Mouse (Mus musculus) lung, adult 2 months (tissue): ENCODE measurements around the gene Amer2. TPM values are rescaled to one million over a fixed set of nuclear protein-coding genes. Genes with fewer than 3 reads are reported as not detected.

Experiments
- DNase-seq: peaks from one replicate; pipeline ENCODE4 v3.0.0; 2022
- H3K4me1 ChIP-seq: fragments of 200-500 bp; 2 replicates; pipeline ENCODE4 v1.6.1; 2011; ENCODE audit warnings: low read length; ENCODE audit not compliant: control insufficient read depth, insufficient read depth
- H3K4me3 ChIP-seq: fragments of 200-500 bp; replicated peaks from 2 replicates; pipeline ENCODE3; 2011; ENCODE audit warnings: low read depth, mild to moderate bottlenecking, control low read depth, low read length; ENCODE audit errors: extremely low read depth
- CTCF ChIP-seq: fragments of 200-500 bp; IDR thresholded peaks from 2 replicates; pipeline ENCODE4 v1.5.1; 2011; ENCODE audit warnings: mild to moderate bottlenecking, low read length, control low read depth; ENCODE audit not compliant: insufficient read depth
- POLR2A ChIP-seq: fragments of 200-500 bp; IDR thresholded peaks from 2 replicates; pipeline ENCODE4 v1.6.1; 2011; ENCODE audit warnings: low read depth, mild to moderate bottlenecking, control low read depth, low read length, borderline replicate concordance; ENCODE audit errors: extremely low read depth
- WGBS: fragments of 180-500 bp; shearing (Covaris S2); methylation state at CpG from one replicate; pipeline ENCODE4 v1.1.7; 2018; 5-methylcytosine and 5-hydroxymethylcytosine counted together
- polyA plus RNA-seq: library from polyadenylated mRNA; depleted of rRNA; stranded (reverse); fragments of >200 nt; gene quantifications from 2 replicates; pipeline ENCODE4 v1.2.3, GENCODE M21; 2012

Amer2 gene
- polyA plus RNA-seq, 1 experiment = 0.26 TPM

DNA sequence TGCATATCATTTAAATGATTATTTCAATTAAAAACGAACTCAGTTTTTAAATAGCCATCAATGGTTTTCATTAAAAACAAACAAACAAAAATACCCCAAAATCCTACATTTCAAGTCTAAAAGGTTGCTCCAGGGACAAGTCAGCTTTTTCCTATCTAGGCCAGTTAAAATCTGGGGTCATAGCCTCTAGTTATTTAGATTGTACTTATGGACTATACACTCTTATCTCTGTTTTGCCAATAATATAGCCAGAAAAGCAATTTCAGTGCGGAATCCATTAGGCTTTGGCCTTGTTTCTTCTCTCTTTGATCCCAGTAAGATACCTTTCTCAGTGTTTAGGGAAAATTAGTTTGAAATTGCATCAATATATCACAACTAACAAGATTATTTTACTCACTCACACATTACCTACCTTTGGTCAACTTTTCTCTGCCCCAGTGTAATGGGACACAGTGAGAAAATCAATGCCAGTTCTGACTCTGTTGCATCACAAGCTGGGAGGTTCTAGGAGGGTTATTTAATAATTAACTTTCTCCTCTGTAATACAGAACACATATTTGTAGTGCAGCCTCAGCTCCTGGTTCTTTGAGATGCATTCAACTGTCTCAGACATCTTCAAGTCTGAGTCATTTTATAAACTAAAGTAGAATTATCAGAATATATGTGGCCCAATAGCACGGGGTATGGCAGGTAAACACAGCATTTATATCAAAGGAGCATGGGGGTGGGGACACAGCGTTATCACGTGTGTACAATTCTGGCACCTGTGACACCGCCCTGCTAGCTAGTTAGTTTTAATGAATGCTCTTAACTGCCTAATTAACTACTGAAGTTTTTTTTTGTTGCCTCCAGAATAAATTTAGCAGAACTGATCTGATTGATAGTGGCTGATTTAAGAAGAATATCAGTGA, 13.8 kb downstream of the Amer2 start:
- Histone ChIP-seq H3K4me1 (no peaks in the 10 kb centered on the region), H3K4me3 (no peak overlapping the region)
- no peak for DNase-seq
- WGBS = 70% methylated on average over 6 of the region's 6 CpGs
- TF ChIP-seq POLR2A (no peak), CTCF (no peak)

DNA sequence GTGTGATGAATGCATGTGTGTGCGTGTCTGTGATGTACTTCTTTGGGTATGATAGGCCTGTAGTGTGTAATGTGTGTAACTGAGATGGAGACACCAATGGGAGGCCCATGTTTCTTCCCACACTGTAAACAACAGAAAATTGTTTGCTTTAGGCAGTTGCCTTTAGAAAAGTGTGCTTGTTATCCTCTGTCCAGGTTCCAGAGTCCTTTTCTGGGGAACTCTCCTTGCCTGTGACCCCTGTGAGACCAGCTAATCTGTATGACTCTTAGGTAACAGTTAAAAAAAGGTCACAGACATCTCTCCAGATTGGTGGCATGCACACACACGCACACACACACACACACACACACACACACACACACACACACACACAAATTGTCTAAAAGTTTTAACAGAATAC, 15.3 kb downstream of the Amer2 start:
- no peaks in the 10 kb centered on the region for H3K4me1 ChIP-seq
- no peak for DNase-seq
- TF ChIP-seq CTCF (no peak), POLR2A (no peak)
- H3K4me3 ChIP-seq = no peak overlapping the region
- WGBS = 69% methylated on average over 2 of the region's 2 CpGs

DNA sequence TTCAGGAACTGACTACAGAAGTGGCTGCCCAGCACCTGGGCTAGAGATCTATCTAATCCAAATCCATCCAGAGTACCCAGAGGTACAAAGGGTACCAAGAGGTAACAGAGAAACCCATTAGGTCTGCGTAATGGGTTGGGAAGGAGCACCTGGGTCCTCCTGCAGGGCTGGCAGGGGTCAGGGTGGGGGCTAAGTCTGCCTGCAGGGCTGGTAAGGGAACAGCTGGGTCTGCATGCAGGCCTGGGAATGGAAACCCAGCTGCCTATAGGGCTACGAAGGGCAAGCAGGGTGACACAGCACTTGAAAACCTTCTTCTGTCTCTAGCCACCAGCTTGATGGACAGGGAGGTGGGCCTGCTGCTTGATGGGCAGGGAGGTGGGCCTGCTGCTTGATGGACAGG, 19.1 kb downstream of the Amer2 start:
- Histone ChIP-seq H3K4me3 (no peak overlapping the region), H3K4me1 (no peaks in the 10 kb centered on the region)
- WGBS = 82% methylated on average over 2 of the region's 2 CpGs
- TF ChIP-seq POLR2A (no peak), CTCF (no peak)
- DNase-seq = no peak

DNA sequence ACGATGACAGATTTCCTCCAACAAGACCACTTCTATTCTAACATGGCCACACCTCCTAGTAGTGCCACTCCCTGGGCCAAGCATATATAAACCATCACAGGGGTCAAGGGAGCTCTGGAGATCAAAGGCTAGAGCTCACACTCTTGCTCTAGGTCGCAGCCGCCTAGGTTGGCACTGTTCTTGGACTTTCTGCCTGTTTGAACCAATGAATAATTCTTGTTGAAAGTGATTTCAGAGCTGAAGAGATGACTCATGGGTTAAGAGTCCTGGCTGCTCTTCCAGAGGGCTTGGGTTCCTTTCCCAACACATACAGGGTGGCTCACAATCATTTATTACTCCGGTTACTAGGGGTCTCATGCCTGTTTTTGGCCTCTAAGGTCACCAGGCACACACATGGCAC, 24.3 kb downstream of the Amer2 start:
- TF ChIP-seq POLR2A = no peak
- TF ChIP-seq CTCF = no peak
- Histone ChIP-seq H3K4me3 (no peak overlapping the region), H3K4me1 (no peaks in the 10 kb centered on the region)
- no peak for DNase-seq
- WGBS = 70% methylated on average over 4 of the region's 4 CpGs

DNA sequence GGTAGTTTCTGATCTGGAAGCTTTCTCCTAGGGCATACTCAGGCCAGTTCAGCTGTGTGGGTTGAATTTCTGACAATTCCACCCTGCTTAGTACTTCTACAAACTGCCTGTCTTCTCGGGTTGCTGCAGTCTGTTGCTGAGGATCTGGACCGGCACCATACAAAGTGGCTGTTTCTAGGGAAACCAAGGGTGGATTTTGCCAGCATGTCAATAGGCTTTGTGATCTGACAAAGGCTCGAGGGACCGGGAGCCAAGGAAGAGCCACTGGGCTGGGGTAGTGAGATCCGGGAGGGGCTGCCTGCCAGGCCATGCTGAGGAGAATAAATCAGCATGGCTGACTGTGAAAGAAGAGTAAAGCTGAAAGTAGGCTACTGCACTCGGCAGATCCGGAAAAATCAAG, 25.8 kb downstream of the Amer2 start:
- TF ChIP-seq POLR2A (no peak), CTCF (no peak)
- DNase-seq = no peak
- WGBS = 53% methylated on average over 7 of the region's 7 CpGs
- no peak overlapping the region for H3K4me3 ChIP-seq
- no peaks in the 10 kb centered on the region for H3K4me1 ChIP-seq

DNA sequence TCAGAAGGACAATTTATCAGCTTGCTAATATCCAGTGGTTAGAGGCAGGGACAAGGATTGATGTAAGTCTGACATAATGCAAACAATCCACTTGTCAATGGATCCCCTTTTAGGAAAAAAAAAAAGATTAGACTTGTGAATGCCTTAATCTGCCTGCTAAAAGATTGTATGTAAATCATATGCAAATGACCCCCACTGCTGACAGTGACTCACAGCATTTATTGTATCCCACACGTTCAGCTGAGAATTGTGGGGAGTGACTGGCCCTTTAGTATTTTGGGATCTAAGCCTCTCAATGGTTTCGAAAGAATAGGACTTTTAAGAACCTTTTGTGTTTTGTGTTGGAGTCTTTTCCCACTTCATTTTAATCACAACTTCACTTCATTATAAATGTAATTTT, 30.2 kb downstream of the Amer2 start:
- TF ChIP-seq CTCF (no peak), POLR2A (no peak)
- no peak for DNase-seq
- no peaks in the 10 kb centered on the region for H3K4me1 ChIP-seq
- WGBS = 79% methylated on average over 2 of the region's 2 CpGs
- H3K4me3 ChIP-seq = no peak overlapping the region

DNA sequence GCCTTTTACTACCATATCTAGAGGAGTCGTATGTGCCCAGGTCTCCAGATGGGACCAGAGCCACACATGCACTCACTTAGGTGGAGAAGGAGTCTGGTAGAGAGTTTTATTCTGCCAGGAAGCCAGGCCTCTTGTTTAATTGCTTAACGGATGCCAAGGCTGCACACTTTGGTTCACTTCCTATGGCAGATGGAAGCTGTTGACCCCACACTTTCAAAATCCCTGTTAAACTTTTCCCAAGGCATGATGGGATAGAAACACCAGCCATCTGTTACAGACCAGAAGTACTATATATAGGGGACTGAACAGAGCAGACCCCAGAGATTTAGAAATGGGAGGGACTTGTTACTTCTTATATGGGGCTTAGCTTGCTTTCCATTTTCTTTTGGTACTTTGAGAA, 32.8 kb downstream of the Amer2 start:
- DNase-seq = no peak
- TF ChIP-seq CTCF (no peak), POLR2A (no peak)
- 71% methylated on average over 2 of the region's 2 CpGs for WGBS
- Histone ChIP-seq H3K4me1 (no peaks in the 10 kb centered on the region), H3K4me3 (no peak overlapping the region)

DNA sequence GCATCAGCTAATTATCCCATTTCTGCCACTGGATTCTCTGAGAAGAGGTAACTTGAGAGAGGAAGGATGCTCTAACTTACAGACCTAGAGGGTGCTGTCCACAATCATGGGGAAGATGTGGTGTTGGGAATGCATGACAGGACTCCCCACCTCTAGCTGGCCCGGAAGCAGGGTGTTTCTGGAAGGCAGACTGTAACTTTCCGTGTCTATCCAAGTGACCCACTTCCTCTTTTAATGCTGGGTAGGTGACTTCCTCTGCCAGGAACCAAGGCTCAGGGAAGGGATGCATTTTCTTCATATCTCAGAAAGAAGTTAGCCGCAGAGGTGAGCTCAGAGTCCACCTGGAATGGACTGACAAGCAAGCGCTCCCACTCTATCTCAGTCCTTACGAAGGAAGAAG, 33.5 kb downstream of the Amer2 start:
- no peak overlapping the region for H3K4me3 ChIP-seq
- H3K4me1 ChIP-seq = no peaks in the 10 kb centered on the region
- TF ChIP-seq POLR2A = no peak
- no peak for TF ChIP-seq CTCF
- DNase-seq = no peak
- WGBS = 77% methylated on average over 5 of the region's 5 CpGs

DNA sequence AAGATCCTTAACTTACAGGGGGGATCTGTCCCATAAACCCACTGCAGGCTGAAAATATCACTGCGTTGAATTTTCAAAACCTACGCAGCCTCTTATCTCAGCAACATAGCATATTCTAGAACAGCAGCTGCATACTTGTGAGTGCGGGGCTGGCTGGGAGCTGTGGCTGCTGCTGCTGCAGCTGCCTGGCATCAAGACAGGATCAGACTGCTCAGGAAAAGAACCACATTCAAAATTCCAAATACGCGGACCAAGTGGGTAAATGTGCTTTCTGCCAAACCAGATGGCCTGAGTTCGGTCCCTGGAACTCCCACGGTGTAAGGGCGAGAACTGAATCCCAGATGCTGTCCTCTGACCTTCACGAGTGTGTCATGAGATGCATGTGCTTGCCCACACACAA, 34.3 kb downstream of the Amer2 start:
- no peak for DNase-seq
- 72% methylated on average over 9 of the region's 9 CpGs for WGBS
- no peak overlapping the region for H3K4me3 ChIP-seq
- TF ChIP-seq POLR2A (no peak), CTCF (no peak)
- no peaks in the 10 kb centered on the region for H3K4me1 ChIP-seq
